Mouse (Mus musculus) cerebellum, adult 11 months (tissue): ENCODE results near the gene Ptprd.

ENCODE experiments used
- DNase-seq: peaks from one replicate; pipeline ENCODE4 v3.0.0; 2022

The Ptprd gene

GRCm38 (mm10) chr4:76566006-76566405, 1645.8 kb downstream of the Ptprd start:
- DNase-seq: no peak

GRCm38 (mm10) chr4:76541769-76542168, 1670.0 kb downstream of the Ptprd start:
- no peak for DNase-seq

- DNase-seq: no peak
Measured at GRCm38 (mm10) chr4:76532926-76533325, 1678.8 kb downstream of the Ptprd start.

GRCm38 (mm10) chr4:76525281-76525680, 1686.5 kb downstream of the Ptprd start:
- DNase-seq: peak; percentile 20

GRCm38 (mm10) chr4:76503279-76503601, 1708.5 kb downstream of the Ptprd start:
- DNase-seq: no peak

- DNase-seq: no peak
Measured at GRCm38 (mm10) chr4:76502575-76503278, 1709.0 kb downstream of the Ptprd start.

GRCm38 (mm10) chr4:76485848-76486247, 1725.9 kb downstream of the Ptprd start:
- DNase-seq: no peak

- no peak for DNase-seq
Measured at GRCm38 (mm10) chr4:76468366-76469100, 1743.2 kb downstream of the Ptprd start.

GRCm38 (mm10) chr4:76464682-76465081, 1747.1 kb downstream of the Ptprd start:
- DNase-seq: no peak

- DNase-seq: no peak
Measured at GRCm38 (mm10) chr4:76461336-76461735, 1750.4 kb downstream of the Ptprd start.

- no peak for DNase-seq
Measured at GRCm38 (mm10) chr4:76460556-76460955, 1751.2 kb downstream of the Ptprd start.

GRCm38 (mm10) chr4:76459621-76460020, 1752.1 kb downstream of the Ptprd start:
- DNase-seq: no peak

GRCm38 (mm10) chr4:76452286-76452685, 1759.5 kb downstream of the Ptprd start:
- DNase-seq: no peak

GRCm38 (mm10) chr4:76451019-76451552, 1760.7 kb downstream of the Ptprd start:
- DNase-seq: peak; percentile 41

GRCm38 (mm10) chr4:76450351-76451018, 1761.3 kb downstream of the Ptprd start:
- peak; percentile 62 for DNase-seq

GRCm38 (mm10) chr4:76449466-76450350, 1762.1 kb downstream of the Ptprd start:
- DNase-seq: peak; percentile 85

- no peak for DNase-seq
Measured at GRCm38 (mm10) chr4:76448678-76449465, 1762.9 kb downstream of the Ptprd start.

- no peak for DNase-seq
Measured at GRCm38 (mm10) chr4:76447396-76447795, 1764.4 kb downstream of the Ptprd start.

GRCm38 (mm10) chr4:76444778-76445177, 1767.0 kb downstream of the Ptprd start:
- no peak for DNase-seq

GRCm38 (mm10) chr4:76443553-76443952, 1768.2 kb downstream of the Ptprd start:
- DNase-seq: no peak

GRCm38 (mm10) chr4:76440791-76441364, 1770.9 kb downstream of the Ptprd start:
- peak; percentile 78 for DNase-seq
